Mouse (Mus musculus) spleen, embryonic (tissue): Measurements from ENCODE around the gene Derl2.

Source experiments
- CTCF ChIA-PET: fragments of 350-600 bp; sonication (Branson Sonifier 250); formaldehyde crosslinking; loops from one replicate; lab custom pipeline; 2022; lab: Charles Lee

Gene Derl2

DNA sequence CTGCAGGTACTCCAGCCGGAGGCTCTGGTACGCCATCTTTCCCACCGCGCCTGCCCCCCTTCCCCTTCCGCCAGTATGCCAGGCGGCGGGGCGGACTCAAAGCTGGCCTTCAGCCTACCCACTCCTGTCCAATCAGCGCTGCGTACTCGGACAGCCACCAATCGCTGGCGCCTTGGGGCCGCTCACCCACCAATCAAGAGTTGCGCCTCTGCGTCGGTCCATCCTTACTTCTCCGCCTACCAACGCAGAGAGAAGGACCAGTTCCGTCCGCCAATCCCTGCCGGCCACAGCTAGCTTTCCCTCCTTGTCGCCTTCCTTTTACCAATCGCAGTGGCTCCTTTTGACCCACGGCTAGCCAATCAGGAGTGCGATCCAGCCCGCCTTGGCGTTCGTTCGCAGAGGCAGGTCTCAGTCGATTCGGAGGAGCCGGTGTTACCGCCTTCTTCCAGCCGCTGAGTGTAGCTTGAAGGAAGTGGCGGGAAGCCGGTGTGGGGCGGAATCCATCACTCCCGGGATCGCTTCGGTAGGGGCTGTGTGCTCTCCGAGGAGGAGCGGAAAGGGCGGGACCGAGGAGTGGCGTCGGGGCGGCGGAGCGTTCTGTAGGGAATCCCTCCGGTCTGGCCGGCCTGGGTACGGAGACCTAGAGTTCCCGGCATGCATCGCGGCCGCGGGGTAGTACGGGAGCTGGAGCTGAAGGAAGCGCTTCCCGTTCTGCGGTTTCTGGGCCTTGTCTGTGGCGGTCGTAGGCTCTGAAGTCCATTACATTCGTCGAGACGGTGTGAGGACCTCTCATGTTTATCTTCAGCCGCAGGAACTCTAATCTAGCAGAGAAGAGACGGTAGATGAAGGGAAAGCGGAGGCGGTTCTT lies at the start of gene Derl2, which contains the start of gene Mis12:
Gene Derl2, minus strand, starts transcription at position 641 of the 868 bp plus-strand sequence.
Gene Mis12, plus strand, starts transcription at position 411 of the 868 bp plus-strand sequence.
- CTCF ChIA-PET, result no interaction called here

DNA sequence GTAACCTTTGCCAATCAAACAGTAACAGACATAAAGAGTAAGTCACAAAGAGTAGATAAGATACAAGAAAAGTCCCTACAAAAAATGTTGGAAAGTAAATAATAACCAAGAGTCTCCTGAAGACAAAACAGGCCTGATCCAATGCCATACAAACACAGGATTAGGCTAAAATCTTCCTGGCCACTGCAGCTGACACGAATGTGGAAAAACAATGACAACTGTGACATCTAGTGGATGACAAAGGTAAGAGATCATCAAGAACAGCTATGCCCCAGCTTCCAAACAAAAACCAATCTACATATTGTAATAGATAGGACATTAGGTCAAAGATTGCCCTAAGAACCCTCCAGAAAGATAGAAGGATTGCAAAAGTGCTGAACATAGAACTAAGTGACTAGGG lies 32.9 kb upstream of the Derl2 start:
- CTCF ChIA-PET, result no interaction called here

DNA sequence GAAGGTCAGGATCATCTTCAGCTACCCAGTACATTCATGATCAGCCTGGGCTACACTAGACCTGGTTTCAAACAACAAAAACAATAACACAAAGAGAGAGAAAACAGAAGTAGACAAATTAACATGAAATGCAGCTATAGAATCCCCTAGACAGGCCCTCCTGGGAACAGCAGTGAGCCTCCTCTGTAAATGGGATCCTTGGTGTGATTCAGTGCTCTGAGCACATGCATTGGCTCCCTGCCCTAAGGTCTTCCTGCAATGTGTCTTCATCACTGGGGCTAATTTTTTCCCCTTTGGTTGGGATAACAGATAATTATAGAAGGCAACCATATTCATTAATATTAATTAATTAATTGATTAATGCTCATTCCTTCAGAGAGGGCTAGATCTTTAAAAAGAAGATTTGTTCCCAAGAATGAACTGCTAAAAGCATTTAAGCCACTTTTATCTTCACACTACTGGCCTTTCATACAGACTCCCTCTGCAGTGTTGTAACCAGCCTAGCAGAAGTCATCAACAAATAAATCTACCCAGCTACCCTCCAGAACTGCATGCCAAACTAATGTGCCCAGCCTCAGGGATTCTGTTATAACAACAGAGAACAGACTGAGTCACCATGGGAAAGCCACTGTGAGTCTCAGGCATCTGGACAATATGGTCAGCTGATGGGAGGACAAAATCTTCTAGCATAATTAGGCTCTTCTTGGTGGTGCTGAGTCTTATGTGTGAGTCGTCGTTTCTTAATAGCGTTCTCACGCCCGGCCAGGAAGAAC lies 20.1 kb upstream of the Derl2 start:
- CTCF ChIA-PET, result no interaction called here

DNA sequence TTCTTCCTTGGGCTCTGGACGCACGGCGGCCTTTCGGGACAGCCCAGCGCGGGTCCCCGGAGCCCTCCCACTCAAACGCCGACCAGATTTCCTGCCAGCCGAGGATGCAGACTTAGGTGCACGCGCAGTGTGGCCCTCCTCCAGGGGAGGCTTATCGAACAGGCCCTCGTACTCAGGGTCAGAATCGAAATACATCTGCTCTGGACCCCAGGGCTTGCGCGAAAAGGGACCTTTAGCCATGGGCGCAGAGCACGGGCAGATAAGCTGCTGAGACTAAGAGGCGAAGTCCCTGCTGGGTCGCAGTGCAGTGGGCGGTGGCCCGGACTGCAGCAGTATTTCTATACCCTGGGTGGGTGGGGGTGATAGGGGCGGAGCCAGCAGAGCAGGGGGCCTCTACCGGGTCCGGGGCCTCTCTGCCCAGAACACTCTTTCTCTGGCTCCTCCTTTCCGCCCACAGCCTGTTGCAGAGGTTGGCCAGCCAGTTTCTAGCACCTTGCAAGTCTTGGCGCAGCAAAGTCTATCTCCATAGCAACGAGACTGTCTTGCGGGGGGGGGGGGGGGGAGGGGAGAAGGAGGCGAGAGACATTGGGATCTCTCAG lies 13.6 kb upstream of the Derl2 start, which contains the start of gene 6330403K07Rik:
Gene 6330403K07Rik, minus strand, starts transcription at position 351 of the 599 bp plus-strand sequence.
- CTCF ChIA-PET, result no interaction called here

DNA sequence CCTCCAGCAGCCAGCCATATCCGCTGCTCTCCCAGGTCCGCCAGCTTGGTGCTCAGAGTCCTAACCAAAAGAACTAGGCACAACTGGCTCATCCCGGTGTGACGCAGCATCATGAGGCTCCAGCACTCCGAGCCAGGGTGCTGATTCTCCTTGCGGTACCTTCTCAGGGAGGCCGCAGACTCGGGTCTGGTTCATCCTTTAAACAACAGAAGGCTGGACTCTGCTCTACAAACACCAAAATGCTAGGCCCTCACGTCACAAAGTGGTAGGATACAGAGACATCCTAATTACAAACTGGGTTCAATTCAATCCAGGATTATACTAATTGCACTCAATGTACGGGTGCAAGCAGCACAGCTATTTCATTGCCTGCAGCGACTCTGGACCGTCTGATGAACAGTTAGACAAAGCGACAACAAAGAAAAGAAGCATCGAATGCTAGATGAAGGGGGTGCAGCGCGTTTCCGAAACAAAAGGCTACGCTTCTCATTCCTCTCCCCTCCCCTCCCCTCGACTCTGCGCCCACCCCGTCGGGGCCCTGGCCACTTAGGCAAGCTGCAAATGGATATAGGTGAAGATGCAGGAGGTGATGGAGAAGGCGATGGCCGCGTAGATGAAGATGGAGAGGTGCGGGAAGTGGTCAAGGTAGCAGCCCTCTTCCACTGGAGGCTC lies 13.0 kb upstream of the Derl2 start:
- CTCF ChIA-PET, result no interaction called here

DNA sequence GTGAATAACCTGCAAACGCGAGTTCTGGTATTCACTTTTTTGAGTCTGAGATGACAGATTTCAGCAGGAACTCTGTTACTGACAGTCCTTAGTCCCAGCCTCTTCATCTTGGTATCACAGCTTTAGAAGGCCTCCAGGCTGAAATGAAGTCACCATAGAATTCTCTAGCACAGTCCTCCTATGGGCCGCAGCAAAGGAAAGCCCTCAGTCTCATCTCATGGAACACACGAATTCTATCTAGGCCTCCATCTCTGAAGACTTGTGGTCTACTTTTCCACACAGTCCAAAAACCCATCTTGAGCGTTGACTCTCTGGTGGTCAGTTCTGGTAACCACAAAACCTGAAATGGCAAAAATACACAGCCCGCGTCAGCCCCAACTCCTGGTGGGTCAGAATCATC lies 12.4 kb upstream of the Derl2 start:
- CTCF ChIA-PET, result no interaction called here

DNA sequence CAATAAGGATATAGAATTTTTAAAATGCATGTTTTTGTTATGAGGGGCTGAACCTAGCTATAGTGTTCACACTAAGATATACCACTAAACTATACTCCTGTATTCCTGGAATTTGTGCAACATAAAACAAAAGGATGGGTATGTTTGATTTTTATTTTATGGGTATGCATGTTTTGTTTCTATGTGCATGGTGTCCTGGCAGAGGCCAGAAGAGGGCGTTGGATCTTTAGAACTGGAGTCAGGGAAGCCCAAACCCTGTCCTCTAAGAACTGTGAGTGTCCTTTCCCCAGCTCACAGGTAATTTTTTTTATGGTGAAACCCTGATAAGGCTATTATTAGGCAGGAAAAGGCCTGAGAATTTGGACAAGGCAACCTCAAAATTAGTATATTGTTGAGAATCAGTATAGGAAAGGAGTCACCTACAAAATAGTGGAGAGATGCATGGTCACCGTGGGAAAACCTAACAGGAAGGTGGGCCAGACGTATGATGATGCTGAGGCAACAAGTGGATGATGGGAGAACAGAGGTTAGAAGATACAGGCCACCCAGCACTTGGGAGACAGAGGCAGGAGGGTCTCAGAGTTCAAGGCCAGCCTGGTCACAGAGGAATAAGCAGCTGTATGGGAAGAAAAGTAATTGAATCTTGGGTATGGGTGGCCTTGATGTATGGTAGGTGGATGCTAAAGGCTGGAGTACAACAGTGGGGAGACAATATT lies 9.9 kb upstream of the Derl2 start:
- CTCF ChIA-PET, result no interaction called here

DNA sequence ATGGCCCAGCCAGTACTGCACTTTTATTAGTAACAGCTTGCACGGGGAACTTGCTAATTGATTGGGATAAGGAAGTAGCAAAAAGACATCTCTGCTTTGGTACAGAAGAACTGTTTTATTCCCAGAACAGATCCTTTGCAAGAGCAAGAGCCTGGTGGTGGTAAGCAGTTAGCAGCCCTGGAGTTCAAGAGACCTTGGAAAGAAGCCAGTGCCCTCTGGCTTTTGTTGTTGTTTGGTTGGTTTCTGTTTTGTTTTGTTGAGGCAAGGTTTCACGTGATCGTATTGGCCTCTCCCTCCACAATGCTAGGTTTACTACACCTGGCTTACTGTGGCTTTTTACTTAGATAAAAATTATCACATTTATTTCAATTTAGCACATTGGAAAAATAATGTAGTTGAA lies 8.6 kb upstream of the Derl2 start:
- CTCF ChIA-PET, result interaction anchor here (0.6 kb wide), 1 partner anchor 211 kb away, joined by 3 read pairs; no protein-coding TSS in a partner anchor

DNA sequence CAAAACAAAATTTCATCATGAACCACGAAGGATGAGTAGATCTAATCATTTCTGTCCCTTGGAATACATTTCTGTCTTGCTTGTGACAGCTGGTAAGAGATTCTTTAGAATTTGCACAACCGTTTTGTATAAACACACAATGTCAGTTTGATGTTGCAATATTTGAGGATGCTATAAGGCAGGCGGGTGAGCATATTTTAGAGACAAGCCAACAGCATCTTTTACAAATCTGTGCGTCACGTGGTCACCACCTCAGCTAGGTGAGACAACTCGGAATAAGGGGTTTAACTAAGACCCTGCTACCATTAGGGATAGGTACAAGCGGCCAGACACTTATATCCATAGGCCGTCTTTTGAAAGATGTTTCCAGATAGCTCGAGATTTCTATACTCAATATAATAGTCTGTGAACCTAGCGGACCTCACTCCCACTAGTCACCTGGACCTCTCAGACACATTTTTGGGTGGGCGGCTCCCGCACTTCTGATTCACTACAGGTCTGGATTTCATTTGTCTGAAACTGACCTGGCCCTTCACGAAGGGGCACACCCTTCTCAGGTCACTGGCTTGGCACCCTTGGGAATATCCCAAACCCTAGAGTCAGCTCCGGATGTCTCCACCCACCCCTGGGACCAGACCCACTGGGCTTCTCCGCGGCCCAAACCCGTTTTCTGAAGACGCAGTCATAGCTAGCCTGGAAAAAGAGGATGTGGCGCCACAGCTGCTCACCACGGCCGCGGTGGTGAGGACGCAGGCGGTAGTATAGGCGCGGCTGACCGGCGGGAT lies 1.0 kb downstream of the Derl2 start:
- CTCF ChIA-PET, result no interaction called here

DNA sequence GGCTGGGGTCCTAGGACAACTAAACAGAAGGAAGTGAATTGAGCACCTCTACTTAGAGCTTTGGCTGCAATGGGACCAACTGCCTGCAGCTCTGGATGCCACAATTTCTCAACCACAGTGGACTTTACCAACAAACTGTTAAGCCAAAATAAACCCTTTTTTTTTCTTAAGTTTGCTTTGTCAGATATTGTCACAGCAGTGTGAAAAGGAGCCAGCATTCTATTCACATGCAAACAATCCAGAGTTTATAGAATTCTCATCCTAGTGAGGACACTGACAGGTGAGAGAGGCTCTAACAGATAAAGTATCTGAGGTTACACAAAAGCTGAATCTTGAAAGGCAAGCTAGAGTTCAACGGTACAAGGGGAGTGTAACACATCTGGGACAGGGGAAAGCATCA lies 2.6 kb downstream of the Derl2 start:
- CTCF ChIA-PET, result no interaction called here

DNA sequence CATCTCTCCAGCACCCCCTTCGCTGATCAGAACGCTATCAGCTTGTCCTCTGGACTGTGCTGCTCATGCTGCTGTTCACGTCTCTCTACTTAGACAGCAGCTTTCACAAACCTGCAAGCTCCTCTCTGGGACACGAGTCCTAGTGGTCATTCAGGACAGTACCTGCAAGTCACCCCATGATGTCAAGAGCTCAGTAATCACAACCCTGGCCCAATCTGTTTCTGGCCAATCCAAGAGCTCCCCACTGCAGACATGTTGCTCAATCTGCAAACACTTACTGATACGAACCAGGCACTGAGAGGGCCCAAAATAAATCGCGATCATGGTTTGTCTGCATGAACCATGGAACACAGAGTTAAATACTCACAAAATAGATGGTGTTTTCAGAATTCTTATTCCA lies 6.9 kb downstream of the Derl2 start:
- CTCF ChIA-PET, result interaction anchor here (1.0 kb wide), 1 partner anchor 30 kb away, joined by 4 read pairs; the partner anchor contains the start of gene C1qbp

DNA sequence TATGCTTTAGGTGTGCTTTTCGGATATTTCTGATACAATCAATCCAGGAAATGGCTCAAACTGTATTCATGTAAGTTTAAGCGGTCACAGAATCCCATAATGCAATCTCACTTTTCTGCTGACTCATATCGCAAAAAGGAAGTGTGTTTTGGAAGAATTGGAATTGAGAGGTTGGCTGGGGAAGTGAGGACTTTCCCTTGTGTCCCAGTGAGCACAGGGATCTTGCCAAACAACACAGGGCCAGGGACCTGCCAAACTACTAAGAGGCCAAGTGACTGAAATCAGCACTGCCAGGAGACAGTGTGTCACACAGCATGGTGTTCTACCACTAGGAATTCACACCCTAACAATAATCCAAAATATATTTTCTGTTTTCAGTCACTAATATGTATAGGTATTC lies 11.3 kb downstream of the Derl2 start:
- CTCF ChIA-PET, result no interaction called here

DNA sequence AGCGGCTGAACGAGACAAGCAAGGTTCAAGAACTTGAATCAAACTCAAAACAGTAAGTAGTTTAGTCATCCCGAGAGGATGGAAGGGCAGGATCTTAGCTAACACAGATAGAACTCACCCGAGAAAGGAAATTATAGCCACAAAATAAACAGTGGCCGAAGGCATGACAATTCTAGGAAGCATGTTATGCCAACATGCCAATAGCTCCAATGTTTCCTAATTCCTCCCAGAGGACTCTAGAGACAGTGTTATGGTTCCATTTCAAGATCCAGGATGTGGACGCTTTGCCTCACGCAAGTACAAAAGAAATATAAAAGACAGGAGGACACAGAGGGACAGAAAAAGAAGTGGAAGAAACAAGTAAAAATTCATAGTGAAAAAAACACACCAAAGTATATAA lies 11.8 kb downstream of the Derl2 start:
- CTCF ChIA-PET, result no interaction called here

DNA sequence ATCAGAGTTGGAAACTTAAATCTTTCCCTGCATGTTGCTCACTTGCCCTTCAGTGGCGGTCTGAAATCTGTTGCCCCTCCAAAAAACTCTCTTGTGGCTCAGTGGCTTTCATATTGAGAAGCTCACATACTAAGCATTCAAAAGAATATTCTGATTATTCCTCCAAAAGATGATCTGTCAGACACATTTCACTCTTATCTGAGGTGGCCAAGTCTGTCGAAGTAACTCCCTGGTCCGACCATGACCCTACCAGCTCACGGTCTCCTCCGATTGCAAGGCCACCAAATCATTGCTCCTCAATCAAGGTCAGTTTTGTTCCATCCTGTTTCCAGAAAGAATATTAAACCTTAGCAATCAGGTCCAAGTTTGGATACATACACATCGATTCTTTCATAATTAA lies 12.6 kb downstream of the Derl2 start:
- CTCF ChIA-PET, result interaction anchor here (0.7 kb wide), 1 partner anchor 137 kb away, joined by 3 read pairs; no protein-coding TSS in a partner anchor

DNA sequence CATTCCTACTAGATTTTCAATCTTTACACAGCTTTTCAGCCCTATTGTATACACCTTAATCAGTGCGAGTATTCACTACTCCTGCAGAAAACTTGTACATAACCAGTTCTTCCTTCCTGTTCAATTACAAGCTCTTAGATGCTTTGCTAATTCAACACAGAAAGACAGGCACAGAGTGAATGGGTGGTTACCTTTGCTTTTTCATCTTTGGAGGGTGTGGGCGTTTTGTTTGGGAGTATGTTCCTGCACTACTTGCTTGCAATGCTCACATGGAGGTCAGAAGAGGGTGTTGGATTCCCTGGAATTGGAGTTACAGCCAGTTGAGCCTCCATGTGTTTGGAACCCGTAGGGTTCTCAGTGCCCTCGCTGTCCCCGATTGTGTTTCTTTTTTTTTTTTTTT lies 14.6 kb downstream of the Derl2 start:
- CTCF ChIA-PET, result interaction anchor here (0.6 kb wide), 1 partner anchor 31 kb away, joined by 3 read pairs; no protein-coding TSS in a partner anchor

DNA sequence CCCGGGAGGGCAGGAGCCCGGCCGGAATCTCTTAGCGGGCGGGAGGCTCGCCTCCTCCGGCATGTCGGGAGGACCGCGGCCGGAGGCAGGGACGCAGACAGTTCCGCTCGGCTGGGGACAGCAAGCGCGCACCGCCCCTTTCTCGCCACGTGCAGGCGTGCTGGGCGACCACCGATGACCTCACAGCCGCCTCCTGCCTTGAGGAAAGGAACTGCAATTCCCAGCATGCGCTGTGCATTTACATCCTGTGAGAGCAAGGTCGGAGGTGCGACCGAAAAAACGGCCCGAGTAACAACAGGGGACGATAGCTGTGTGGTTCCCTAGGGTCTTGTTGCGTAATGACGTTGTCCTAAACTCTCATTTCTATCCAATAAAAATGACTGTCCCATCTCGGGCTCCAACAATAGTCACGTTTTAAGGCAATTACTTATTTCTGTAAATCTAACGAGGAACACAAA lies 15.3 kb downstream of the Derl2 start, which contains the start of gene Dhx33:
Gene Dhx33, minus strand, starts transcription at position 122 of the 458 bp plus-strand sequence.
- CTCF ChIA-PET, result interaction anchor here (0.6 kb wide), 1 partner anchor 18 kb away, joined by 3 read pairs; no protein-coding TSS in a partner anchor

DNA sequence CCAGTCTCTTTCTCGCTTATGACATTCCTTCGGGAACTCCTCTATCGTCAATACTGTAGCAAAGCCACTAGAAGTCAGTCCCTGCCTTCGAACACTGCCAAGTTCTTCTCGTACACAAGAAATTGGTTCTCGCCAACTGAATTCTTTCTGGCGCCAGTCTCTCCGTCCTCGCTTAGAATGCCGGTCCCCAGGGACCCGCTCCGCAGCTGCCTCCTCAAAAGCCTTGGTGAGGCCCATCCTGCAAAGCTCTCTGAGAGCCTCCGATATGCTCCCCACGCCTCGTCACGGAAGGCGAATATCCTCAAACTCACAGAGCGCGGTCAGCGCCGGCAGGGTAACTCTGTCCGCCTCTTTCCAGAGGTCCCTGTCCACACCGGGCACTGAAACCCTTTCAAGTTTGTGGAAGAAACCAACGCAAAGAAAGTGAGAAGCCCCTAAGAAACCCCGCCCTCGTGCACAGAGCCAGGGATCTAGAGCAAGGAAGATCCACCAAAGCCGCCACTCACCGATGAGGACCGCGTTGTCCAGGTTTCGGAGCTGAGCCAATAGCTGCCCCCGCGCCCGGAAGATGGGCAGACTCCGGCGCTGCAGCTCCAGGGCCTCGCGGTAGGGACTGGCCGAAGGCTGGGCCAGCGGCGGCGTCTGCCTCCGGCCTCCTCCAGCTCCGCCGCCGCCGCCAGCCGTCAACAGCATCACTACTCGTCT lies 15.9 kb downstream of the Derl2 start:
- CTCF ChIA-PET, result interaction anchor here (0.6 kb wide), 1 partner anchor 19 kb away, joined by 3 read pairs; no protein-coding TSS in a partner anchor

DNA sequence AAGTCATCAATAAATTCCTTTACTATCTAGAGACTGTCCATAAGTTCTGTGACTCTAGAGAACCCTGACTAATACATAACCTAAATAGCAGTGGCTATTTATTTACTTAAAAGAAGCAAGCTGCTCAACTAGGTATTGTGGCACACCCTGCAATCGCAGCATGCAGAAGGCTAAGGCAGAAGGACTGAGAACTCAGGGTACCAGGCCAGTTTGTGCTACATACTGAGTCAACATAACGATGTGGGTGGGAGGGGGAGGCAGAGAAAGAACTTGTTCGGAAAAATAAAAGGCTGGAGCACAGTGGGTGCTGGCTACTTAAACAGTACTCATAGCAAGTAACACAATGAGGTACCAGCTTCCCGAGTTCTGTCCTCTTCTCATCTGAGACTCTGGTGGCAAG lies 18.5 kb downstream of the Derl2 start:
- CTCF ChIA-PET, result no interaction called here
